Mouse (Mus musculus) heart, adult 8-10 months (tissue): Measurements from ENCODE around the gene Ctsg. TPM values are rescaled to one million over a fixed set of nuclear protein-coding genes. Genes with fewer than 3 reads are reported as not detected.

ENCODE experiments used
- microRNA-seq: library from miRNA; unstranded; fragments of <30 nt; microRNA quantifications from one replicate; pipeline ENCODE4 v1.2.0, GENCODE M21; 2022
- total RNA-seq, 4 experiments: library from RNA; stranded (reverse); gene quantifications; 2 replicates each; pipeline ENCODE4 v1.2.4; 2022

Ctsg gene
- total RNA-seq, 4 experiments from 2014 or later: not detected

Small RNAs within 50 kb of the gene (microRNA-seq; reads per million reads assigned to microRNA genes)
- gene Mir6949: not detected

Other genes with a start within 250 kb of the Ctsg start
- gene Nynrin, start 248.6 kb downstream of the Ctsg start, total RNA-seq: 10 to 100 TPM in 1 of 4 experiments, 1 to 10 TPM in 3; 4.4 to 11.5 (median 6.2) TPM
- gene Cbln3, start 218.2 kb downstream of the Ctsg start, total RNA-seq: under 1 TPM in 1 of 4 experiments, not detected in 3; 0.06 TPM
- 10 to 100 TPM in 2 of 4 experiments, 1 to 10 TPM in 2; 8.1 to 11.7 (median 10.3) TPM for gene Khnyn, start 217.6 kb downstream of the Ctsg start, total RNA-seq
- 100 to 1,000 TPM; 120 to 148 (median 130) TPM for gene Sdr39u1, start 202.3 kb downstream of the Ctsg start, total RNA-seq
- 1 to 10 TPM in 2 of 4 experiments, under 1 TPM in 2; 0.57 to 1.2 (median 0.99) TPM for gene Cma1, start 157.9 kb downstream of the Ctsg start, total RNA-seq
- gene Cma2, start 151.6 kb downstream of the Ctsg start, total RNA-seq: not detected
- not detected for gene Mcpt1, start 84.6 kb downstream of the Ctsg start, total RNA-seq
- not detected for gene Mcpt9, start 72.1 kb downstream of the Ctsg start, total RNA-seq
- not detected for gene Mcpt2, start 60.5 kb downstream of the Ctsg start, total RNA-seq
- gene Mcpt4, start 40.3 kb downstream of the Ctsg start, total RNA-seq: 1 to 10 TPM in 2 of 4 experiments, under 1 TPM in 2; 0.65 to 1.8 (median 1.1) TPM
- gene Mcpt8, start 17.3 kb downstream of the Ctsg start, total RNA-seq: not detected
- gene Gzme, start 18.1 kb upstream of the Ctsg start, total RNA-seq: not detected
- not detected for gene Gzmd, start 30.0 kb upstream of the Ctsg start, total RNA-seq
- gene Gzmg, start 57.0 kb upstream of the Ctsg start, total RNA-seq: not detected
- not detected for gene Gzmn, start 72.0 kb upstream of the Ctsg start, total RNA-seq
- not detected for gene Gzmf, start 108.8 kb upstream of the Ctsg start, total RNA-seq
- not detected for gene Gzmc, start 132.1 kb upstream of the Ctsg start, total RNA-seq
- not detected for gene Gzmb, start 159.7 kb upstream of the Ctsg start, total RNA-seq